Mouse (Mus musculus) limb, embryonic 15.5 days (tissue): ENCODE data around the gene Apobec2. TPM values are rescaled to one million over a fixed set of nuclear protein-coding genes. Genes with fewer than 3 reads are reported as not detected.
A peak's percentile ranks its signal among the peaks of the same experiment; 100 is the strongest.

Experiments used
- ATAC-seq: fragments of 200-750 bp; cut with Nextera tagmentation; 2 replicates; pipeline ENCODE4 v1.8.0; 2017; ENCODE audit warnings: low read depth, moderate TSS enrichment; ENCODE audit not compliant: insufficient number of reproducible peaks, low FRiP score, low TSS enrichment
- H3K27ac ChIP-seq: fragments of 300-500 bp; sonication (generic); 2 replicates; pipeline ENCODE4 v1.5.1; 2015; ENCODE audit warnings: moderate library complexity, mild to moderate bottlenecking, inconsistent platforms
- H3K27me3 ChIP-seq: fragments of 300-500 bp; sonication (generic); 2 replicates; pipeline ENCODE4 v1.6.1; 2015; ENCODE audit warnings: inconsistent platforms
- H3K36me3 ChIP-seq: fragments of 300-500 bp; sonication (generic); 2 replicates; pipeline ENCODE4 v1.6.1; 2015; ENCODE audit warnings: inconsistent platforms
- H3K4me1 ChIP-seq: fragments of 300-500 bp; sonication (generic); 2 replicates; pipeline ENCODE4 v1.6.1; 2015; ENCODE audit warnings: inconsistent platforms
- H3K4me2 ChIP-seq: fragments of 300-500 bp; sonication (generic); 2 replicates; pipeline ENCODE4 v1.6.1; 2015; ENCODE audit warnings: mild to moderate bottlenecking, inconsistent platforms
- H3K4me3 ChIP-seq: fragments of 300-500 bp; sonication (generic); 2 replicates; pipeline ENCODE4 v1.5.1; 2015; ENCODE audit warnings: mild to moderate bottlenecking, inconsistent platforms
- H3K9ac ChIP-seq: fragments of 300-500 bp; sonication (generic); 2 replicates; pipeline ENCODE4 v1.6.1; 2015; ENCODE audit warnings: inconsistent platforms
- H3K9me3 ChIP-seq: fragments of 300-500 bp; sonication (generic); 2 replicates; pipeline ENCODE4 v1.6.1; 2016; ENCODE audit warnings: inconsistent platforms
- WGBS: fragments of 180-500 bp; shearing (Covaris S2); methylation state at CpG from one replicate; pipeline ENCODE4 v1.1.7; 2015; 5-methylcytosine and 5-hydroxymethylcytosine counted together
- polyA plus RNA-seq: library from polyadenylated mRNA; unstranded; fragments of >200 nt; fragmentation: Nextera tagmentation; extraction: Ambion mirVana; gene quantifications from 2 replicates; pipeline ENCODE4 v1.2.1, GENCODE M21; 2015

Gene Apobec2
- polyA plus RNA-seq, 1 experiment from 2014 or later: 26.8 TPM

DNA sequence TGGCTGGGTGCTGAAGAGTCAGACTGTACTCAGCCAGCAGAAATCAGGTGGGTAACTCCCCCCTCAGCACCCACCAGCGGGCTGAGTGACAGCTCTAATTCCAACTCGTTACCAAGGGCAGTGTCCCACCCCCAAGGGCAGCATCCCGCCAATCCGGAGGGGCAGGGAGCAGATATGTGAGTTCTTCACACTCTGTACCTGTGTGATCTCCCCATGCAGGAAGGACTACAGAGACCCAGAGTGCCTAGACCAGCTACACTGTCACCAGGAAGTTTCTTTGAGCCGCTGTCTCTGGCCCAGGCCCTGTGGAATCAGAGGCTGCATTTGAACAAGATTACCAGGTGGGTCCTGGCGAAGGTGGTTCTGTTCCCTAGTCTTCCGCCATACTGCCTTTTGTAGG is 21.5 kb upstream of the Apobec2 start:
- Histone ChIP-seq H3K4me2 (no peak overlapping the region), H3K9ac (no peak overlapping the region), H3K36me3 (no peaks in the 10 kb centered on the region), H3K27me3 (no peaks in the 10 kb centered on the region), H3K9me3 (no peaks in the 10 kb centered on the region), H3K4me3 (no peak overlapping the region), H3K4me1 (no peaks in the 10 kb centered on the region), H3K27ac (no peak overlapping the region)
- WGBS: 55% methylated on average over 7 of the region's 7 CpGs
- no peak for ATAC-seq

DNA sequence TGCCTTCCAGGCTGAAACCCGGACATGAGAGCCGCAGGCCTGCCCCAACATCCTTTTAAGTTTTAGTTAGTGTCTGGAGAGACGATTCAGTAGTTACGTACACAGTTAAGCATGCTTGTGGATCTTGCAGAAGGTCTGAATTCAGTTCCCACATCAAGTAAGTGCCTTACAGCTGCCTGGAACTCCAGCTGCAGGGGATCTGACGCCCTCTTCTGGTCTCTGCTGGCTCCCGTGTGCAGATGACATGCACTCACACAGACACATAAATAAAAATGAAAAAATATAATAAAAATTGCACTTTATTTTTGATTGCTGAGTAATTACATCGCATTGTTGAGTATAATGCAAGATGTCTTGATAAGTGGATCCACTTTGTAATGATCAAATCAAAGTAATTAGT is 20.8 kb upstream of the Apobec2 start:
- no peak overlapping the region for H3K27ac ChIP-seq
- H3K4me2 ChIP-seq: no peak overlapping the region
- H3K27me3 ChIP-seq: no peaks in the 10 kb centered on the region
- ATAC-seq: no peak
- H3K9me3 ChIP-seq: no peaks in the 10 kb centered on the region
- H3K4me1 ChIP-seq: no peaks in the 10 kb centered on the region
- no peak overlapping the region for H3K4me3 ChIP-seq
- H3K9ac ChIP-seq: no peak overlapping the region
- WGBS: 67% methylated on average over 7 of the region's 7 CpGs
- H3K36me3 ChIP-seq: no peaks in the 10 kb centered on the region

DNA sequence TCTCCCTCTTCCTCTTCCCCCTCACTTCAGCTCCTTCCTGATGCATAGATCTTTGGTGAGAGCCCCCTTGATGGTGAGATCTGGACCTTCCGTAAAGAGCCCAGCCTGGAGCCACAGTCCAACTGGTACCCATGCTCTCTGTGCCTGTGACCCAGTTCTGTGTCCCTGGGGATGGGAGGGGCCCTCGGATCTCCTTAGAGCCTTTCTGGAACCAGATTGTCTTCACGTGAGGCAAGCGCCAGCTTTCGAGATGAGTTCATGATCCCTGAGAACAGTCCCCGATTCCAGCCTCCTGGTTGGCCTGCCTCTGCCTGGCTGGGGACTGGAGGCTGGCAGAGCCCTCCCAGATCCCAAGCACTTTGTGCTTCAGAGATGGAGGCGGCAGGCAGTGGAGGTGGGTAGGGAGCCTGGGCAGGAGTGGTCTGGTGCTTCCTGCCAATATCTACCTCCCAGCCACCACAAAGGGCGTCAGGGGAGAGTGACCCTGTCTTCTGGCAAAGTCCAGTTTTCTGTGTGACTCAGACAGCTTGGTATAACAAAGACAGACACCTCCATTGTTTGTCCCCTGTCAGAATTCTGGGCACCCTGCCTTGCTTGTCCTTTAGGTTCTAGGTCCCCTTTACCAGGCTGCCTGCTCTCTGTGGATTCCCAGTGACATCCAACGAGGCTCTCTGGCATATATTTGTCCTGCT is 19.2 kb upstream of the Apobec2 start:
- no peak overlapping the region for H3K9ac ChIP-seq
- no peak overlapping the region for H3K27ac ChIP-seq
- no peak overlapping the region for H3K4me3 ChIP-seq
- no peak overlapping the region for H3K4me2 ChIP-seq
- WGBS: 67% methylated on average over 9 of the region's 9 CpGs
- no peaks in the 10 kb centered on the region for H3K4me1 ChIP-seq
- H3K9me3 ChIP-seq: no peaks in the 10 kb centered on the region
- no peaks in the 10 kb centered on the region for H3K36me3 ChIP-seq
- ATAC-seq: no peak
- no peaks in the 10 kb centered on the region for H3K27me3 ChIP-seq

DNA sequence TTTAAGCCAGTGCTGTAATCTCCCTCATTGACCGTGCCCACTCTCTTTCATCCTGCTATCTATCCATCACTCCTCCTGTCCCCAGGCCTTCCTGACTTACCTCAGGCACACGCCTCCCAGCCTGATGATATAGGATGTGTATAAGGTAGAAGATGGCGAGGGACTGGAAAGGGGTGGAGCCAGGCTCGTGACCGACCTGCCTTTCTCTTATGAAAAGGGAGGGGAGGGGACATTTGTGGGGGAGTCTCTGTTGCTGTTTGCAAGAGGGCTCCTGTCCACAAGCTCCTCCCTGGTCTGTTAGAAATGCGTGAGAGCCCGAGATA is 18.6 kb upstream of the Apobec2 start, which contains the start of gene Tspo2:
Tspo2 (minus strand) TSS at position 170 of the 323 bp plus-strand sequence.
- ATAC-seq: no peak
- 54% methylated on average over 7 of the region's 7 CpGs for WGBS
- no peak within 1 kb of the TSS for H3K4me2 ChIP-seq

DNA sequence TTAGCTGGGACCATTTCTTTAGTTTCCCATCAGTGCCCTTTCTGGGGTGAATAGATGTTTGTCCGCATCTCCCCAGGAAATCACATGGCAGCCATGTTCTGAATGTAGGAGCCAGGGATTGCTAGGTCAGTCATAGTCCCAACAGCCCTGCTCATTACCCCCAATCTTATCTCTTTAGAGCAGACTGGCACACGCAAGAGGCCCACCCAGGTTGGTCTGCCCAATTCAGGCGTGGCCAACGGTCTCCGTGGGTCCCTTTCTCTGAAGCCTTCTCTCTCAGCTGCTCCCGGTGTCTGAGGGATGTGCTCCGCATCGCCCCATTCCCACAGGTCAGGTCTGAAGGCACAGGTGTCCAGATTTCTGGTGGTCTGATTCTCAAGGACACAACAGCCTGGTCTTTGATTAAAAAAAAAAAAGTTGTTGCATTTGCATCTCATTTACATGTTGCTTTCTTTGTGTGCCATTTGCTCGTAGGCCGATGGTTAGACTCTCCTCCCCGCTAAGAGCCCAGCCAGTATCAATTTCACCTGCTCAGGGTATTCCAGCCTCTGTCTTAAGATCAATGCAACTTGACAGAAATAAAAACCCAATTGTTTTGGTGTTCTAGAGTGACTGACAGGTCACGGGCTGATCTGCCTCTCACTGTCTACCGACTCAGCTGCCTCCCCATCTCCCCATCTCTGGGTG is 18.1 kb upstream of the Apobec2 start:
- H3K36me3 ChIP-seq: no peaks in the 10 kb centered on the region
- H3K4me1 ChIP-seq: no peaks in the 10 kb centered on the region
- H3K27me3 ChIP-seq: no peaks in the 10 kb centered on the region
- H3K9me3 ChIP-seq: no peaks in the 10 kb centered on the region
- 83% methylated on average over 13 of the region's 13 CpGs for WGBS
- H3K4me3 ChIP-seq: no peak overlapping the region
- no peak overlapping the region for H3K9ac ChIP-seq
- ATAC-seq: no peak
- no peak overlapping the region for H3K27ac ChIP-seq
- no peak overlapping the region for H3K4me2 ChIP-seq

More for the DNA sequence above, 18.6 kb upstream of the Apobec2 start, which contains the start of gene Tspo2:
- Histone ChIP-seq H3K27me3 (no peaks in the 10 kb centered on the region), H3K4me3 (no peak within 1 kb of the TSS), H3K27ac (no peak within 1 kb of the TSS), H3K4me1 (no peaks in the 10 kb centered on the region), H3K36me3 (no peaks in the 10 kb centered on the region), H3K9me3 (no peaks in the 10 kb centered on the region), H3K9ac (no peak within 1 kb of the TSS)

DNA sequence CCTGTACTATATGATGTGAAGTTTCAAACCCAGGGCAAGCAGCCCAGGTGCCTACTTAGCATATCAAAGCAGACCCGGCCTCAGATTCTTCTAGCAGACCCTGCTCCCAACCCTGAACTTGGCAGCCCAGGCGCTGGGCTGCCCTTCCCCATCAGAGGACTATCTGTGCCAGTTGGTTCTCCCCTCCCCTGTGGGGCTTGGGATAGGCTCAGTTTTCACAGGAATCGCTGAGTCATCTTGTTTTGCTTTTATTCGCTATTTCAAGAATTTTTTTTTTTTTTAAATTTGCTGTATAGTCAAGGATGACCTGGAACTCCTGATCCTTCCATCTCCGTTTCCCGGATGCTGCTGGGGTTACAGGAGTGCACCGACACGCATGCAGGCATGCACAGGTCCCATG is 14.9 kb upstream of the Apobec2 start:
- Histone ChIP-seq H3K27me3 (no peaks in the 10 kb centered on the region), H3K9ac (no peak overlapping the region), H3K36me3 (no peaks in the 10 kb centered on the region), H3K4me1 (no peaks in the 10 kb centered on the region), H3K4me3 (no peak overlapping the region), H3K9me3 (no peaks in the 10 kb centered on the region), H3K27ac (no peak overlapping the region), H3K4me2 (no peak overlapping the region)
- WGBS: 67% methylated on average over 8 of the region's 8 CpGs
- ATAC-seq: no peak

DNA sequence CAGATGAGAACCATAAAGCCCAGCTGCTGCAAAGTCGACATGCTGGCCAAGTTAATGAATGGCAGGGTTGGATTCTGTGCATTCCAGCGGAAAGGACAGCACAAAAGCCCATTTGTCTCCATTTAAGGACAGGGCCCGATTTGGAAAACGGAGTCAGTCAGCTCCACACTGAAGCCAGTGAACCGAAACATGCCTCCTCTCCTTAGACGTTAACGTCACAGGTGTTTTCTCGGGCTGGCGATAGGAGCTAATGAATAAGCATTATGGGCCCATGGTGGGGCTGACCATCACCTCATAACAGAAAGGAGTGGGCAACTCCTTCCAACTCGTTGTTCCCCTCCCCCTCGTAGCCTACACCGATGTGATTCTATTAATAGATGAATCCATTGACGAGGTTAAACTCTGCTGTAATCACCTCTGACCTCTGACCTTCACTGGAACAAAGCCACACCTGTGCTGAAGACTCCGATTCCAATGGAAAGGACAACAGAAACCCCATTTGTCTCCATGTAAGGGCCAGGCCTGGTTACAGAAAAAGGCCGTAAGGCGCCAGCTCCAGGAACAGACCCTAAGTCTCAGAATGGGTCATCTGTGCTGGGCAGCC is 10.9 kb upstream of the Apobec2 start:
- H3K36me3 ChIP-seq: no peaks in the 10 kb centered on the region
- 70% methylated on average over 16 of the region's 16 CpGs for WGBS
- H3K27ac ChIP-seq: no peak overlapping the region
- no peak overlapping the region for H3K4me3 ChIP-seq
- H3K4me2 ChIP-seq: no peak overlapping the region
- H3K9ac ChIP-seq: no peak overlapping the region
- no peaks in the 10 kb centered on the region for H3K9me3 ChIP-seq
- no peak for ATAC-seq
- H3K27me3 ChIP-seq: no peaks in the 10 kb centered on the region
- H3K4me1 ChIP-seq: no peaks in the 10 kb centered on the region

DNA sequence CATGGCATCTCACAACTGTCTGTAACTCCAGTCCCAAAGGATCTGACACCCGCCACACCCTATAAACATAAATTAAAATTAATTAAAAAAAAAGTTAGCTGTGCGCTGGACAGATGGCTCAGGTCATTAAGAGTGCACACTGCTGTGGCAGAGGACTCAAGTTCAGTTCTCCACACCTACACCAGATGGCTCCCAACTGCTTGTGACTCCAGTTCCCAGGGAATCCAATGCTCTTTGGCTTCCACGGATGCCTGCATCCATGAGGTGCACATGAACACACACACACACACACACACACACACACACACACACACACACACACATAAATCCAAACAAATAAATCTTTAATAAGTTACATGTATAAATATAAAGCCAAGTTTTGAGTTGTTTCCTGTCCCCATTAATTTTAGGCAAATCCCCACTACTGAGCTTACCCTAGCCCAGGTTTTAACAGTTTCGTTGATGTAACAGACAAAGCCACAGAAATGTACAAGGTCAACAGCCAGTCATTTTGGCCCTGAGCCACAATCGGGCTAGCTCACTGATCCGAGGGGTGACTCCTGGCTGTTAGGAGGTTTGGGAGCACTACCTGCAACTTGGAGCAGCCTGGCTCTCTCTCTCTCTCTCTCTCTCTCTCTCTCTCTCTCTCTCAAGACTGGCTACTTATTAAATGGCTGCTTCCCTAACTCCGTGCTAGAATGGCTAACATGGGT is 10.2 kb upstream of the Apobec2 start:
- no peak overlapping the region for H3K4me3 ChIP-seq
- H3K4me2 ChIP-seq: no peak overlapping the region
- no peaks in the 10 kb centered on the region for H3K27me3 ChIP-seq
- H3K4me1 ChIP-seq: no peaks in the 10 kb centered on the region
- H3K9ac ChIP-seq: no peak overlapping the region
- no peak overlapping the region for H3K27ac ChIP-seq
- no peaks in the 10 kb centered on the region for H3K36me3 ChIP-seq
- H3K9me3 ChIP-seq: no peaks in the 10 kb centered on the region
- 50% methylated on average over 7 of the region's 7 CpGs for WGBS
- ATAC-seq: no peak

DNA sequence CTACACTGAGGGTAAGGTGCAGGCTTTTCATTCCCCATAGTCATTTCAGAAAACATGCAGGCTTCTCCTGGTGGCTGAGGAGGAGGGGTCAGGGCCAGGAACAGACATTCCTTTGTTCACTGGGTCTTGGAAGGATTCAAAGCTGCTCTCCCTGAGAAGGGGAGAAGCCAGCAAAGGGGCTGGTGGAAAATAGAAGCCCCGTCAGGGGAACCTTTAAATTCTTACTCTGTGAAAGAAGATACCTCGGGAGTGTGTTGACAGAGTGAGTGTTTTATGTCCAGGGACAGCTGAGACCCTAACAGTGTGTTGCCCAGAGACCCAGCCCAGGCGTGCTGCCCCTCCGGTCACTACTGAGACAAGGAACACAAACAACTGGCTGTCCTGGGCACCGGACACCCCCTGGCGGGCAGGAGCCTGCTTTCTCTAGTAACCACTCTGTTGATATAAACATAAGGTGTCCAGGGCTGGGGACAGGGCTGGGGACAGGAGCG is 4.7 kb upstream of the Apobec2 start:
- Histone ChIP-seq H3K4me1 (peaks cover 20% of the 10 kb centered on the region), H3K9ac (no peak overlapping the region), H3K36me3 (no peaks in the 10 kb centered on the region), H3K9me3 (no peaks in the 10 kb centered on the region), H3K27ac (peak overlapping the region; percentile 76), H3K27me3 (no peaks in the 10 kb centered on the region), H3K4me3 (no peak overlapping the region), H3K4me2 (no peak overlapping the region)
- 33% methylated on average over 7 of the region's 7 CpGs for WGBS
- peak; percentile 67 for ATAC-seq

DNA sequence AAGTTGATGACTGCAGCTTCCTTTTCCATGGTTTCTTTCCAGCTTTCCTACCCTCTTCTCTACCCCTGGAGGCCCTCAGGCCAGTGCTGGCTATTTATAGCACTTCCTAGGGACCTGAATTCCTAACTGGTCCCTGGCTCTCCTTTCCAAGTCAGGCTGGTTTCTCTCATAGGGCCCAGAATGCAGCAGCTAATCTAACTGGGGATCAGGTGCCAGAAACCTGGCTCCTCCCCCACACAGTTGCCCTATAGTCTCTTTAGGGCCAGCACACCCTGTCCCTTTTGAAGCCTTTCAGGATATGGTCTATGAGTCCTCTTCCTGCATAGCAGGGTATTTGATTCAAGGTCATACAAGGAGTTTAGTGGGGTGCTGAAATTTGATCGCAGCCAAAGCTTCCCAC is 3.8 kb upstream of the Apobec2 start:
- Histone ChIP-seq H3K36me3 (no peaks in the 10 kb centered on the region), H3K9ac (no peak overlapping the region), H3K9me3 (no peaks in the 10 kb centered on the region), H3K4me1 (peaks cover 20% of the 10 kb centered on the region), H3K4me3 (no peak overlapping the region), H3K4me2 (no peak overlapping the region), H3K27ac (peak overlapping the region; percentile 76), H3K27me3 (no peaks in the 10 kb centered on the region)
- ATAC-seq: no peak; the same call in 1 of the 2 replicates
- WGBS: 48% methylated on average over 1 of the region's 1 CpGs

DNA sequence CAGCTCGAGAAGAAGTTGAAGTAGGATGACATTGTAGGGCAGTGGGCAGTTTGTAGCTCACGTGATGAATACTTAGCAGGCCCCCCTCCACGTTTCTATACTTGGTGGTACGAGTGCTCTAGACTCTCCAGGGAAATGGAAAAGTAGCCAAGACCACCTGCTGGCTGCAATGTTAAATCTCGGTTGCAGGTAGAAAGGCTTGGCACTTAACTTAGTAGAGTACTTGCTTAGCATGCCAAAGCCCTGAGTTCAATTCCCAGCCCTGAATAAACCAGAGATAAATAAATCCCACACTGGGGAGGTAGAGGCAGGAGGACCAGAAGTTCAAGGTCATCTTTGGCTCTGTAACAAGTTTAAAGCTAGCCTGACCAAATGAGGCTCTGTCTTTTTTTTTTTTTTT is 1.7 kb upstream of the Apobec2 start:
- no peak overlapping the region for H3K27ac ChIP-seq
- 68% methylated on average over 5 of the region's 5 CpGs for WGBS
- no peak overlapping the region for H3K4me3 ChIP-seq
- H3K4me2 ChIP-seq: no peak overlapping the region
- no peak for ATAC-seq
- no peaks in the 10 kb centered on the region for H3K27me3 ChIP-seq
- no peaks in the 10 kb centered on the region for H3K9me3 ChIP-seq
- H3K4me1 ChIP-seq: peaks cover 25% of the 10 kb centered on the region
- H3K36me3 ChIP-seq: no peaks in the 10 kb centered on the region
- H3K9ac ChIP-seq: no peak overlapping the region
